Mouse (Mus musculus) monocyte, adult 59 days (primary cell): ENCODE data around the gene Epor. TPM values are rescaled to one million over a fixed set of nuclear protein-coding genes. Genes with fewer than 3 reads are reported as not detected.

Experiments used
- total RNA-seq, 2 experiments: library from RNA; stranded (reverse); gene quantifications; one replicate each; pipeline ENCODE4 v1.2.4; 2023

Gene Epor
- 1 to 10 TPM; 5.6 to 6.4 TPM for total RNA-seq

DNA sequence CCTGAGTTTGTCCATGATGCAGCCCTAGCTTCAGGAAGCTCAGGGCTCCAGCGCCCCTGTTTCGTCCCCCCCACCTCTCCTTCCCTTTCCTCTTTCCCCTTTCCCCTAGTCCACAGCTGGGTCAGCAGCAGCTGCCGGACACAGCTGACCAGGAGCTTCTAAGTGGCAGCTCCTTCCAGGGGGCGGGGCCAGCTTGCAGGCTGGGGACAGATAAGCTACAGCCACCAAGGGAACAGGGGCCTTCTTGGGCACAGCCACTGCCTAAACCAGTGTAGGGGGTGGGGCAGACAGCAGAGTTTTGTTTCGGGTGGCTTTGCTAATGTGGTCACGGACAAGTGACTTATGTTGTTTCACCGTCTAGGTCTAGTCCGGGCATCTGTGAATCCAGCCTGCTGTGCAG is at the start of gene Epor:
Gene Epor (minus strand): TSS at position 90 of the 400 bp plus-strand sequence.

DNA sequence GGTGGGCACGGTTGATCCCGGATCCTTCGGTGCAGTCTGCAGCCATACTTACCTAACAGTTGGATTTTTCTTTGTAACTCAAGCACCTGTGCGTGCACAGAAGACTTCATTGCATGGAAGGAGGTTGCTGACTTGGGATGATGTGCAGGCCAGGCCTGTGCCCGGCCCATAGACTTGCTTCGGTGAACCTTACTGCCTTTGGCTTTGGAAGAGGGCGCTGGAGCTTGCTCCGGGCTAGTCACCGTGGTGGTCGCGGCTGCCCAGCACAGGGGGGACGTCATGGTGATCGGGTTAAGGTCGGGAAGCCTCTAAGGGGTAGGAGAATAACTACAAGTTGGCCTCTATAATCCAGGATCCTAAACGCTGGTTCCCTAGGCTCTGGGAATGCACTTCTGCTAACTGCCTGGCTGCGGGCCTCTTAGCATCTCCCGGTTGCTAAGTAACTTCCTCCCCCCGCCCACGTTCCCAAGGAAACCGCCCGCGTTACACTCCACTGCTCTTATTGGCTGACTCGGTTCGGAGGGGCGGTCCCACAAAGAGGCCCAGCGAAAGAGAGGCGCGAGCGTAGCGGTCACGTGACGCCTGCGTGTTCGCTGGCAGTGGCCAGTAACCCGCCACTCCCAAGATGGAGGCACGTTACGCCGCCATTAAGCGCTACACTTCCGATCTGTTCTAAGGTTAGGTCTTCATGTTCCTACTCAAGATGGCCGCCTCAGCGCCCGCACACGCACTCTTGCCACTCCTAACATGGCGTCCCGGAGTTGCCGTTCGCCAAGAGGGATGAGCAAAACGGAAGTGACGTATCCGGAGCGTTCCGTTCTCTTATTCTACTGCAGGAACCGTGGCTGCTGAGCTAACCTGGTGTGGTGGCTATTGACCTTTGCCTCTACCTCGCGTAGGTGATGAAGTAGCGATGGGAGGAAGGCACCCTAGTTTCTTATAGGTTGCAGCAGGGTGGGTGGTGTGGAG is 39.2 kb upstream of the Epor start, which contains the start of the genes Ccdc151 and Prkcsh:
Gene Ccdc151 (minus strand): TSS at position 441 of the 969 bp plus-strand sequence.
Gene Prkcsh (plus strand): TSS at position 613 of the 969 bp plus-strand sequence.

DNA sequence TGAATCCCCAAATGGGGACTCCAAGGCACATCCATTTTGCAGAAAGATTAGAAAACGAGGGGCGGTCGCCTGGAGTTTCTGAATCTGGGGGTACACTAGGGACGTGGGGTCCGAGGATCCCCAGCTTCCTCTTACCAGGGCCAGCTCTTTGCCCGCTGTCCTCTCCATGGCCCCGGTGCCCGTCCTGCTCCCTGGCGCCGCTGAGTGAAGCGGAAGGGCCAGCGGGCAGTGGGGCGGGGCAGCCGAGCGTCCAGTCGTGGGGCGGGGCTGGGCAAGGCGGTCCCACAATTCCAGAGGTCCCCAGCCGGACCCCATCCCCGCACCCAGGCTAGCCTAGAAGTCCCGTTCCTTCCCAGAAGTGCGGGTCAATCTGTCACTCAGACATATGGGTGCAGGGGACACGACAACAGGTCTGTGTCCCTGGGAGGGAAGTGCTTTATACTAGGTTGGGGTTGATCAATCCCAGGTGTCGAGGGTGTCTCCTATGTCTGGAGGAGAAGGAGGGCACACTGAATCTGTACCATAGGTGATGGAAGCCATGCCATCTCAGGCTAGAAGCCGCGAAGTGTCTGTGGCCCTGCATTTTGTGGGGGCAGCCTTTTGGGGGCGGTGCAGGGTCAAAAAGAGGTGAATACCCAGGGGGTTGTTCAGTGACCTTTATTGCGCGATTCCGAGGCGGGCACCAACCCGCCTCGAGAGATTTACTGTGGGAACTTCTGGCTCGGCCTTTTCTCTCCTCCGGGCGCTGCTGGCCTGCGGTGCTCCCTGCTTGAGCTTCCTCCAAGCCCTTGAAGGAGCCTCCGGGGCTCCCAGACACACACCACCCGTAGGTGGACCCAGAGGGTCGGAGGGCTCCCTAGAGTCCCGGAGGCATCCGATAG is 26.2 kb upstream of the Epor start, which contains the start of gene Rgl3:
Gene Rgl3 (minus strand): TSS at position 217 of the 881 bp plus-strand sequence.

DNA sequence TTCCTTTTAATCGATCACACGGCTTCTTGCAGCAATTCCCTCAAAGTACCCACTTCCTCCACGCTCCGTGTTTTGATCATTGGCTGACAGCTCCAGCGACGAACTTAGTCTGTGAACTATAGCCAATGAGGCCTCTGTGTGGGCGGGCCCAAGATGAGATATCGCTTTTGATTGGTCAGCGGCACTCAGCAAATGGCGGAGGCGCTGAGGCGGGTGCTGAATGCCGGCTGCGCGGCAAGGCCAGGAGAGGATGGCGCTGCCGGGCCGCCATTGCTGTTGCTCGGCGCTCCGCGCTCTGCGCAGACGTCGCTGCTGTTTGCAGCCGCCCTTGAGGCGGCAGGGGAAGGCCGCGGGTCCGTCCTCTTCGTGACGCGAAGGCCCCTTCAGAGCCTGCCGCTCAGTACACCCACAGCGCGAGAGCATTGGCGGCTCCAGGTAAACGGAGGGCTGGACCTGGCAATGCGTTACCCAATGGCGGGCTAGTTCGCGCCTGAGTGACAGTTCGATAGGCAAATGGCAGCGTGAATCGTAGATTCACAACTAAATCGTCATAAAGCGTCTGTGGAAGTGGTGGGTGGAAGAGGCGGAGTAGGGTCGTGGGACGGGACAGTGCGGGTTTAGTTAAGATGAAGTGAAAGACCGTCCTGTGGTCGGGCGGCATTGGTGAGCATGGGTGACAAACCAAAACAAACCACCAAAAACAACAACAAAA is 7.6 kb downstream of the Epor start, which contains the start of gene Swsap1:
Gene Swsap1 (plus strand): TSS at position 186 of the 712 bp plus-strand sequence.

DNA sequence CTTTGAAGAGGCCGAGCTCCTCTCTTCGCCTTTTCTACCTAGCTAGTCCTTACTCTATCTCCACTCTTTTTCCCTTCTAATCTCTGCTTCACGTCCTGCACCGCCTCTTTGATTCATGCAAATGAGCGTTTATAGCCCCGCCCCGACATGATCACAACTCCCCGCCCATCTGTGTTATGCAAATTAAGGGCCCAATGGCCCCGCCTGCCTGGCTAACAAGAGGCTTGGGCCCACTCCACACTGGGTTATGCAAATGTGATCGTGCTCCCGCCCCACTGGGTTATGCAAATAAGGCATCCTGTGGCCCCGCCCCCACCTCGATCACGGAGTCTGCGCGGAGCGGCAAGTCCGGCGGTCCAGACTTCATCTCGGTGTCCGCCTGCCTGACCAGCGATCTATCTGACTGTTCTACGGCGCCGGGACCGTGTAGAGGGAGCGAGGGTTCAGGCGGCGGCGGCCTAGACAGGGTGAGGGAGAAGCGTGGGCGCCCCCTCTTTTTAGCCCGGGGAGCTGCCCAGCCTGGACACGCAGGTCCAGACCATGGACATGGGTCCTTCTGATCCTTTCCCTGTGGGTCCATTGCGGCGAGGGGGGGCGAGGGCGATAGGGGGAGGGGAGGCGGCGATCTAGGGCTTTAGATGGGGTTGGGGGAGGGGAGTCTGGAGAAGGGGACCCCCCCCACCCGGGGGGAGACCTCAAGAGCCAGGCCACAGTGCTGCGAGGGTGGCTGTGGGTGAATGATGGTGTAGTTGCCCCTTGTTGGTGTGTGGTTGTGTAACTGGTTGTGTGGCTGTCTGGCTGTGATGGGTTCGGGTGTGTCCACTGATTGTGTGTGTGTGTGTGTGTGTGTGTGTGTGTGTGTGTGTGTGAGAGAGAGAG is 26.4 kb downstream of the Epor start, which contains the start of gene Plppr2:
Gene Plppr2 (plus strand): TSS at position 342 of the 879 bp plus-strand sequence.

DNA sequence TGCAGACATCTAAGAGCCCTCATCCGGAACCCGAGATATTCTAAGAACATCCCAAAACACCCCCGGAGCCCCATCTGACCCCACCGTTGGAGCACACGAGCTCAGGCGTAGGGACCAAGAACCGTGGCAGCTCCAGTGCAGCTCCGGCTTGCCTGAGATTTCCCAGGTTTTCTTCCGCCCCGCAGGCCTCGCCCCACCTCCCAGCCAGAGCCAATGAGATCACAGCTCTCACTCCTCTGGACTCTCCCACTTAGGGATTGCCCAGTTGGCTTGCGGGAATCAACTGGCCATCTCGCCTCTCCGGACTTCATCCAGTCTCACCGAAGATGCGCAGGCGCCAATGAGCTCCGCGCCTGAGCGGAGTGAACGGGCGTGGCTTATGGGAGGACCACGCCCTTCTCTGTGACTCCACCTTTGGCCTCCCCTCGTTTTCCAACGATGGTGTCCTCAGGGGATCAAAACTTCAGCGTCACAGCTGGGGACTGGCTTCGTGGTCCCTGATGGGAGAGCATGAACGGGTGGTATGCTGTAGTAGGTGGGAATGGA is 36.0 kb downstream of the Epor start, which contains the start of the genes Ccdc159 and Tmem205:
Gene Ccdc159 (plus strand): TSS at position 264 of the 546 bp plus-strand sequence.
Gene Tmem205 (minus strand): TSS at position 349 of the 546 bp plus-strand sequence.

DNA sequence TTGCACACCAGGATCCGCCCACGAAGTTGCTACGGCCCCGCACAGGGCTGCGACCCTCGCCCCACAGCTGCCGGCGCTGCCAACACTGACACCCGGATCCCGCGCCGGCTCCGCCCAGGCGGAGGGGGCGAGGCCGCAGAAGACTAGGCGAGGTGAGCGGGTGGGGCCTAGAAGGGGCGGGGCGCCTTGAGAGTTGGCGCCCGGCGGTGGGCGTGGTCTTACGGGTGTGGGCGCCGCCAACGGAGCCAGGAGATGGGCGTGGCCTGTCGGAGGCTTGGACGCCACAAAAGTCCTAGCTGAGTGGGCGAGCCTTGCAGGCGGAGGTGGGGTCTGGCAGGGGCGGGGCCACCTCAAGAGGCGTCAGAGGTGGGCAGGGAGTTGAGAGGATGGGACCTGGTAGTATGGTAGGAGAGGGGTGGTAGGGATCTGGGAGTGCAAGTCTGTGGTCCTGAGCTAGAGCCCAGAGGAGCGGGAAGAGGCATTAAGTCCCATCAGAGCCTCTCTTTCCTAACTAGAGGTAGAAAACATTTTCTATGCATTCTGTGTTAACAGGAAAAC is 45.2 kb downstream of the Epor start, which contains the start of gene Rab3d:
Gene Rab3d (minus strand): TSS at position 158 of the 558 bp plus-strand sequence.

Other genes with a start within 250 kb of the Epor start
- 100 to 1,000 TPM; 231 to 278 TPM for gene Ldlr, start 240.0 kb downstream of the Epor start, total RNA-seq
- under 1 TPM; 0.71 to 0.94 TPM for gene Spc24, start 203.2 kb downstream of the Epor start, total RNA-seq
- 1 to 10 TPM in 1 of 2 experiments, under 1 TPM in 1; 0.84 to 1.2 TPM for gene Kank2, start 164.8 kb downstream of the Epor start, total RNA-seq
- not detected for gene Angptl8, start 128.0 kb downstream of the Epor start, total RNA-seq
- gene Dock6, start 110.9 kb downstream of the Epor start, total RNA-seq, result 1 to 10 TPM; 4.2 to 4.6 TPM
- gene Rab3d, start 45.3 kb downstream of the Epor start, total RNA-seq, result 10 to 100 TPM; 24.6 to 30.4 TPM
- gene Ccdc159, start 36.0 kb downstream of the Epor start, total RNA-seq, result 1 to 10 TPM in 1 of 2 experiments, not detected in 1; 1.2 TPM
- 10 to 100 TPM; 12.4 to 14.3 TPM for gene Tmem205, start 36.0 kb downstream of the Epor start, total RNA-seq
- gene Plppr2, start 26.5 kb downstream of the Epor start, total RNA-seq, result 1 to 10 TPM; 1.1 to 1.2 TPM
- gene Swsap1, start 7.8 kb downstream of the Epor start, total RNA-seq, result 1 to 10 TPM; 6.1 to 6.2 TPM
- gene Rgl3, start 25.9 kb upstream of the Epor start, total RNA-seq, result 1 to 10 TPM; 1.7 to 1.9 TPM
- under 1 TPM in 1 of 2 experiments, not detected in 1; 0.24 TPM for gene Ccdc151, start 39.1 kb upstream of the Epor start, total RNA-seq
- 10 to 100 TPM; 86.0 to 88.5 TPM for gene Prkcsh, start 39.3 kb upstream of the Epor start, total RNA-seq
- gene Elavl3, start 88.5 kb upstream of the Epor start, total RNA-seq, result under 1 TPM in 1 of 2 experiments, not detected in 1; 0.21 TPM
- gene Gm49318, start 107.8 kb upstream of the Epor start, total RNA-seq, result not detected
- gene Zfp653, start 107.9 kb upstream of the Epor start, total RNA-seq, result 10 to 100 TPM; 19.4 to 21.3 TPM
- gene Ecsit, start 121.9 kb upstream of the Epor start, total RNA-seq, result 10 to 100 TPM; 14.3 to 16.8 TPM
- not detected for gene Cnn1, start 135.7 kb upstream of the Epor start, total RNA-seq
- 10 to 100 TPM; 35.2 to 40.3 TPM for gene Elof1, start 153.7 kb upstream of the Epor start, total RNA-seq
- 100 to 1,000 TPM; 153 to 160 TPM for gene Acp5, start 172.2 kb upstream of the Epor start, total RNA-seq
- gene Pigyl, start 193.3 kb upstream of the Epor start, total RNA-seq, result 10 to 100 TPM; 14.0 to 19.2 TPM
- not detected for gene Zfp872, start 224.6 kb upstream of the Epor start, total RNA-seq